Mouse (Mus musculus): ENCODE results near the gene Bbip1. TPM values are rescaled to one million over a fixed set of nuclear protein-coding genes. Genes with fewer than 3 reads are reported as not detected.

Bbip1 gene
- total and polyA plus RNA-seq, 3 experiments: 5.7 to 75.7 (median 69.1) TPM

GRCm38 (mm10) chr19:53881786-53882185 lies 62.6 kb downstream of the Bbip1 start:
- no peak for ATAC-seq (ENCODE audit: extremely low read depth, insufficient number of reproducible peaks, low FRiP score, poor library complexity, severe bottlenecking)
- no peak for DNase-seq (ENCODE audit: low spot score)
- peaks cover 37% of the 10 kb centered on the region for H3K4me1 ChIP-seq (ENCODE audit: insufficient read depth, low read depth, low read length)
- no peaks in the 10 kb centered on the region for H3K36me3 ChIP-seq (replicated peaks)
- TF ChIP-seq POLR2AphosphoS5 (IDR thresholded peaks at IDR 0.05; ENCODE audit: insufficient replicate concordance, low read depth, low read length) (no peak), CTCF (IDR thresholded peaks at IDR 0.05; ENCODE audit: low read depth, low read length) (no peak), GATA1 (IDR thresholded peaks at IDR 0.05; ENCODE audit: borderline replicate concordance, low read length) (no peak), TAL1 (conservative IDR thresholded peaks at IDR 0.05; ENCODE audit: low read depth, low read length) (no peak), GATA2 (IDR thresholded peaks at IDR 0.05; ENCODE audit: borderline replicate concordance, low read depth, low read length) (no peak)
- no peak overlapping the region for H3K4me3 ChIP-seq (ENCODE audit: low read depth, low read length)
- no peaks in the 10 kb centered on the region for H3K9me3 ChIP-seq (replicated peaks)
- H3K27me3 ChIP-seq (ENCODE audit: insufficient read depth, low read length): no peaks in the 10 kb centered on the region

- no peaks in the 10 kb centered on the region for H3K27me3 ChIP-seq (ENCODE audit: insufficient read depth, low read length)
- H3K4me3 ChIP-seq (ENCODE audit: low read depth, low read length): no peak overlapping the region
- TF ChIP-seq GATA2 (IDR thresholded peaks at IDR 0.05; ENCODE audit: borderline replicate concordance, low read depth, low read length): no peak
- TF ChIP-seq GATA1 (IDR thresholded peaks at IDR 0.05; ENCODE audit: borderline replicate concordance, low read length): no peak
- TF ChIP-seq TAL1 (conservative IDR thresholded peaks at IDR 0.05; ENCODE audit: low read depth, low read length): no peak
- no peak for TF ChIP-seq POLR2AphosphoS5 (IDR thresholded peaks at IDR 0.05; ENCODE audit: insufficient replicate concordance, low read depth, low read length)
- TF ChIP-seq CTCF (IDR thresholded peaks at IDR 0.05; ENCODE audit: low read depth, low read length): no peak
- ATAC-seq (ENCODE audit: extremely low read depth, insufficient number of reproducible peaks, low FRiP score, poor library complexity, severe bottlenecking) (no peak), DNase-seq (ENCODE audit: low spot score) (no peak)
- H3K9me3 ChIP-seq (replicated peaks): no peaks in the 10 kb centered on the region
- H3K36me3 ChIP-seq (replicated peaks): no peaks in the 10 kb centered on the region
- H3K4me1 ChIP-seq (ENCODE audit: insufficient read depth, low read depth, low read length): peaks cover 27% of the 10 kb centered on the region
Observed at GRCm38 (mm10) chr19:53880460-53880859, 64.0 kb downstream of the Bbip1 start.

Other genes starting within 250 kb of the Bbip1 start
- 216 and 255 TPM in 2 replicates for gene Pdcd4, start 52.4 kb downstream of the Bbip1 start, total RNA-seq (2014; fragmentation: Nextera tagmentation)
- gene Pdcd4, start 52.4 kb downstream of the Bbip1 start, total RNA-seq (2017): 176 and 270 TPM in 2 replicates
- gene Pdcd4, start 52.4 kb downstream of the Bbip1 start, polyA plus RNA-seq (2012): 71.6 and 93.3 TPM in 2 replicates
- gene Shoc2, start 321 bp downstream of the Bbip1 start, total RNA-seq (2014; fragmentation: Nextera tagmentation): 127 and 130 TPM in 2 replicates
- gene Shoc2, start 321 bp downstream of the Bbip1 start, total RNA-seq (2017): 123 and 124 TPM in 2 replicates
- gene Shoc2, start 321 bp downstream of the Bbip1 start, polyA plus RNA-seq (2012): 3.2 and 4.3 TPM in 2 replicates
- 13.2 and 15.2 TPM in 2 replicates for gene Adra2a, start 99.5 kb upstream of the Bbip1 start, total RNA-seq (2014; fragmentation: Nextera tagmentation)
- 8.2 and 8.7 TPM in 2 replicates for gene Adra2a, start 99.5 kb upstream of the Bbip1 start, total RNA-seq (2017)
- gene Adra2a, start 99.5 kb upstream of the Bbip1 start, polyA plus RNA-seq (2012): 40.6 and 51.8 TPM in 2 replicates

Data from G1E (cell line).